Mouse (Mus musculus) Patski (cell line): Measurements from ENCODE around the gene Pnpla7. TPM values are rescaled to one million over a fixed set of nuclear protein-coding genes. Genes with fewer than 3 reads are reported as not detected.

Experiments
- ATAC-seq: fragments of 100-300 bp; one replicate; pipeline ENCODE4 v1.8.0; 2021
- CTCF ChIA-PET: fragments of 350-600 bp; sonication (Branson Sonifier 250); formaldehyde crosslinking; loops from one replicate; lab custom pipeline; 2022; ENCODE audit warnings: inconsistent platforms; lab: Charles Lee
- POLR2A ChIA-PET: fragments of 350-600 bp; sonication (Branson Sonifier 250); formaldehyde crosslinking; loops from one replicate; lab custom pipeline; 2022; ENCODE audit warnings: antibody characterized with exemption, inconsistent platforms; lab: Charles Lee
- DNase-seq: peaks from one replicate; pipeline ENCODE4 v3.0.0-alpha.2; 2011; ENCODE audit warnings: low read depth, low spot score
- H3K27me3 ChIP-seq: fragments of 371-371 bp; one replicate; pipeline ENCODE4 v1.5.1; 2021
- CTCF ChIP-seq: fragments of 100-300 bp; IDR thresholded peaks from one replicate; pipeline ENCODE4 v1.5.1; 2021
- in situ Hi-C: fragments of 300-500 bp; cut with MboI; formaldehyde crosslinking; loops from 3 replicates; pipeline ENCODE4 v1.11.1; 2018; ENCODE audit warnings: low pct_unique_long_range_greater_than_20kb, mixed read lengths
- polyA plus RNA-seq: library from polyadenylated mRNA; unstranded; gene quantifications from one replicate; pipeline ENCODE4 v1.2.3, GENCODE M21; 2021

The Pnpla7 gene
- polyA plus RNA-seq, 1 experiment from 2014 or later = 16.6 TPM

GRCm38 (mm10) chr2:25040089-25040488, 64.3 kb downstream of the Pnpla7 start:
- no peak for DNase-seq
- POLR2A ChIA-PET = no interaction called here
- no peak for ATAC-seq
- CTCF ChIA-PET = no interaction called here
- H3K27me3 ChIP-seq = no peaks in the 10 kb centered on the region
- in situ Hi-C loops = no loop called here
- no peak for TF ChIP-seq CTCF

- ATAC-seq (no peak), DNase-seq (no peak)
- ChIA-PET CTCF (no interaction called here), POLR2A (no interaction called here)
- in situ Hi-C loops = no loop called here
- no peaks in the 10 kb centered on the region for H3K27me3 ChIP-seq
- no peak for TF ChIP-seq CTCF
Observed at GRCm38 (mm10) chr2:25050921-25051320, 75.1 kb downstream of the Pnpla7 start.

DNA sequence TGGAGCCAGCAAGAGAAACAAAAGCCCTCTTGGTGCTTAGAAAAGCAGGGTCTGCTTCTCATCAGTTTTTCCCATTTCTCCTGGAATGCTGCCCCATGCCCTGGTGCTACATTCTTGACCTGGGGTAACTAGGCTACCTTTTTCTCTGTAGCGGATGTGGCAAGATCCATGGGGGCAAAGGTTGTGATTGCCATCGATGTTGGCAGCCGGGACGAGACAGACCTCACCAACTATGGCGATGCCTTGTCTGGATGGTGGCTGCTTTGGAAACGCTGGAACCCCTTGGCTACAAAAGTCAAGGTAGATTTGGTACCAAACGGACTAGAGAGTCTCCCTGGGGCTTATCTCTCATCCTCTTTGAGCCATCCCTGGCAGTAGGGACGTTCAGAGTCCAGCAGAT, 75.6 kb downstream of the Pnpla7 start:
- ChIA-PET CTCF (no interaction called here), POLR2A (no interaction called here)
- DNase-seq = no peak
- no peak for TF ChIP-seq CTCF
- ATAC-seq = no peak
- no peaks in the 10 kb centered on the region for H3K27me3 ChIP-seq
- in situ Hi-C loops = no loop called here

DNA sequence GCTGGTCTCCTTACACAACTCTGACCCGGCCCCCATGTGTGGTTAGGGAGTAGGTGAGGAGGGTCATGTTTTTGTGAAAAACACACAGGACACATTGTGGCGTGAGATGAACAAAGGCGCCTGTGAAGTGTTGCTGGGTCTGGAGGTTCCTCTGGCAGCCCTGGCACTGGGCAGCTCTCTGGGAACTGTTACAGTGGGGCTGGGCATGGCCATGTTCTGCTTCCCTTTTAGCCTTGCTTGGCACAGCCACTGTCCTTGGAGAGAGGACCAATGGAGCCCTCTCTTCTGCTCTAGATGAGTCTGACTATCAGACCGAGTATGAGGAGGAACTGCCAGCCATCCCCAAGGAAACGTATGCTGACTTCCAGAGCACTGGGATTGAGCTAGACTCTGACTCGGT, 77.3 kb downstream of the Pnpla7 start:
- TF ChIP-seq CTCF = no peak
- no peak for DNase-seq
- in situ Hi-C loops = no loop called here
- POLR2A ChIA-PET = no interaction called here
- CTCF ChIA-PET = interaction anchor here (1.0 kb wide), 1 partner anchor 18 kb away, joined by 3 read pairs; no protein-coding TSS in a partner anchor
- no peak for ATAC-seq
- no peaks in the 10 kb centered on the region for H3K27me3 ChIP-seq

- POLR2A ChIA-PET = interaction anchor here (0.9 kb wide), 1 partner anchor 10 kb away, joined by 4 read pairs; no protein-coding TSS in a partner anchor
- CTCF ChIA-PET = interaction anchor here (1.4 kb wide), 1 partner anchor 12 kb away, joined by 3 read pairs; no protein-coding TSS in a partner anchor
- TF ChIP-seq CTCF = no peak
- no peaks in the 10 kb centered on the region for H3K27me3 ChIP-seq
- peak; percentile 82 for ATAC-seq
- in situ Hi-C loops = no loop called here
- no peak for DNase-seq
Observed at GRCm38 (mm10) chr2:25054221-25055067, 78.6 kb downstream of the Pnpla7 start, which contains the start of gene Nsmf. TSS of gene Nsmf (plus strand) at chr2:25054355.

DNA sequence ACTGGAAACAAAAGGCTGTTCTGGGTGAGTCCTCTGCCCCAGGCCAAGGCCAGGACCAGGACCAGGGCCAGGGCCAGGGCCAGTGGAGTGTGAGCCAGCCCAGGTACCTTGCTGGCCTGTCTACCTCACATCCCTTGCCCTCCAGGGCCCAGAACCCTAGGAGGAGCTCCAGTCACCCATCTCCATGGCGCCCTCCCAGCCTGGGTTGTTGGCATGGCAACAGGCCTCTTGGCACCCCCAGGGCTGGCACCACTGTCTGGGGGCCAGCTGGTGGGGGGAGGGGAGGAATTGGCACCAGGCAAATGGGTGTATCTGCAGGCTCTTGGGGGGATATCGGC, 79.2 kb downstream of the Pnpla7 start:
- in situ Hi-C loops = no loop called here
- no peaks in the 10 kb centered on the region for H3K27me3 ChIP-seq
- DNase-seq (no peak), ATAC-seq (peak; percentile 19)
- TF ChIP-seq CTCF = no peak
- ChIA-PET POLR2A (interaction anchor here (0.9 to 1.1 kb wide), 2 partner anchors 10 to 12 kb away, joined by 3 to 4 read pairs; no protein-coding TSS in a partner anchor), CTCF (interaction anchor here (1.4 kb wide), 1 partner anchor 11 kb away, joined by 3 read pairs; no protein-coding TSS in a partner anchor)

DNA sequence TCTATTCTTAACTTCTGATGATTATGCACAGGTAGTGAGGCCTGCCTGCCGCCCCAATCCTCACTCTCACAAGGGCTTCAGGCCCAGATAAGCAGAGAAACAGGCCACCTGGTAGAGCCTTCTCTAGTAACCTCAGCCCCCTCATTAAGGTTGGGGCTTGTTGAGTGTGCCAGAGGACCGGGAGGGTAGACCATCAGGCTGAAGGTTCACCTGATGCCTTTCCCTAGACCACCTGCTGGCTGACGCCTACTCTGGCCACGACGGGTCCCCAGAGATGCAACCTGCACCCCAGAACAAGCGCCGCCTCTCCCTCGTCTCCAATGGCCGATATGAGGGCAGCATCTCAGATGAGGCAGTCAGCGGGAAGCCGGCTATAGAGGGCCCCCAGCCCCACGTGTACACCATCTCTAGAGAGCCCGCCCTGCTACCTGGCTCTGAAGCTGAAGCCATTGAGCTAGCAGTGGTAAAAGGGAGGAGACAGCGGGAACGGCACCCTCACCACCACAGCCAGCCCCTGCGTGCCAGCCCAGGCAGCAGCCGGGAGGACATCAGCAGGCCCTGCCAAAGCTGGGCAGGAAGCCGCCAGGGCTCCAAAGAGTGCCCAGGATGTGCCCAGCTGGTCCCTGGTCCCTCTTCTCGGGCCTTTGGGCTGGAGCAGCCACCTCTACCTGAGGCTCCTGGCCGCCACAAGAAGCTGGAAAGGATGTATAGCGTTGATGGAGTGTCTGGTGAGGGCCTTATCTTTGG, 79.7 kb downstream of the Pnpla7 start:
- no peaks in the 10 kb centered on the region for H3K27me3 ChIP-seq
- TF ChIP-seq CTCF = no peak
- ATAC-seq (no peak), DNase-seq (no peak)
- POLR2A ChIA-PET = interaction anchor here (0.9 to 1.1 kb wide), 2 partner anchors 9 to 12 kb away, joined by 3 to 4 read pairs; no protein-coding TSS in a partner anchor
- CTCF ChIA-PET = interaction anchor here (1.4 kb wide), 1 partner anchor 10 kb away, joined by 3 read pairs; no protein-coding TSS in a partner anchor
- in situ Hi-C loops = no loop called here

GRCm38 (mm10) chr2:25058926-25059325, 83.1 kb downstream of the Pnpla7 start:
- DNase-seq = no peak
- no peak for TF ChIP-seq CTCF
- in situ Hi-C loops = no loop called here
- no peak for ATAC-seq
- CTCF ChIA-PET = no interaction called here
- POLR2A ChIA-PET = no interaction called here
- H3K27me3 ChIP-seq = no peaks in the 10 kb centered on the region

DNA sequence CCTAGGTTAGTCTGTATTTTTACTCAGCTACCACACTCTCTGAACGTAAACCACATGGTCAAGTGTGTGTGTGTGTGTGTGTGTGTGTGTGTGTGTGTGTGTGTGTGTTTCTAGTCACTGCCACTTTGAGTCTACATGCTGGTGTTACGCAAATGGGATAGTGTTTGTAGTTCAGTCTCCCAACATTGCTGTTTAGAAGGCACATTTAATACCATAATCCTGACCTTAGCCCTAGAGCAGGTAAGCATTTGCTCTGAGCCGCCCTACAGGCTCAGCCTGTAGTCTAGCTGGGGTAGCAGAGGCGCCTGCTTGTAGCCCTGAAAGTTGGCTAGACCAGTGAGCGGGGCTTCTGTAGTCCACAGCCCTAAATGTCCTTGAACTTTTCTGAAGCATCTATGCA, 87.7 kb downstream of the Pnpla7 start:
- ChIA-PET CTCF (no interaction called here), POLR2A (no interaction called here)
- H3K27me3 ChIP-seq = no peaks in the 10 kb centered on the region
- no peak for TF ChIP-seq CTCF
- in situ Hi-C loops = no loop called here
- ATAC-seq (no peak), DNase-seq (no peak)

GRCm38 (mm10) chr2:25064285-25064684, 88.5 kb downstream of the Pnpla7 start:
- in situ Hi-C loops = no loop called here
- TF ChIP-seq CTCF = no peak
- ChIA-PET POLR2A (interaction anchor here (1.2 kb wide), 1 partner anchor 9 kb away, joined by 4 read pairs; no protein-coding TSS in a partner anchor), CTCF (interaction anchor here (0.7 kb wide), 1 partner anchor 14 kb away, joined by 3 read pairs; no protein-coding TSS in a partner anchor)
- H3K27me3 ChIP-seq = no peaks in the 10 kb centered on the region
- DNase-seq (no peak), ATAC-seq (no peak)
